Mouse (Mus musculus): ENCODE data around the gene Gli1.

- TF ChIP-seq GATA1 (IDR thresholded peaks at IDR 0.05; ENCODE audit: low read length) (no peak), TAL1 (IDR thresholded peaks at IDR 0.05; ENCODE audit: low read length) (no peak)
Observed at GRCm38 (mm10) chr10:127330212-127330611, 11.6 kb downstream of the Gli1 start.
